In the genomic region with DNA sequence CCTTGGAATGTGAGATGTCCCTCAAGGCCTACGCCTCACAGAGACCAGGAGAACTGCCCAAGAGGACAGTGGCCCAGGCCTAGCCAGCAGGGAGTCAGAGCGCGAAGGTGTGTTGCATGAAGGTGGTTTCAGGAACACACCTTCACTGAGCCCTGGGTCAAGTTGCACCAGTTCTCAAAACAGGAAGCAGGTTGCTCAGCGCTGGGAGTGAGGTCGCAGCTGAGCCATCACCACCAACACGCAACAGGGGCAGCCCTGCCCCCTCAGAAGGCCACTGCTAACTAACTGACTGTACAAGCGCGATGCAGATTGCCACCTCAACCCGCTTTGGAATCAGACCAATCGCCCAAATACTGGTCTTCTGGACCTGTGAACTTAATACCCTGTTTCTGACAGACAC, we compare ENCODE assay signal across 38 mouse cellular contexts. TPM values are rescaled to one million over a fixed set of nuclear protein-coding genes. Genes with fewer than 3 reads are reported as not detected.
DNase-seq lines count a peak whose midpoint lies in the region; ATAC-seq and TF ChIP-seq lines count a peak whose summit lies in the region.
"Had no signal": no experiment of that assay in that cellular context is flagged by ENCODE, and none has a peak within 500 bp of the region (broad histone marks: within the 10 kb centered on the region; RNA-seq: fewer than 3 reads in every experiment).

No protein-coding gene starts in this region.

- H3K4me3 ChIP-seq in hindbrain, embryonic 10.5 days: no peak overlapping the region
- no peak overlapping the region for H3K4me3 ChIP-seq in hindbrain, embryonic 11.5 days (ENCODE audit: low read depth, low read length)
- peak overlapping the region; percentile 43 for H3K4me3 ChIP-seq in E14TG2a.4 (replicated peaks; ENCODE audit: low read length)
- H3K4me3 ChIP-seq in forebrain, embryonic 13.5 days: no peak overlapping the region
- H3K4me3 ChIP-seq: forebrain, embryonic 15.5 days; heart, embryonic 13.5 days; hindbrain, embryonic 12.5 days; intestine, embryonic 15.5 days; limb, embryonic 15.5 days; liver, embryonic 15.5 days; midbrain, embryonic 15.5 days; neural tube, embryonic 15.5 days; stomach, embryonic 15.5 days had no signal

- H3K4me1 ChIP-seq in hindbrain, embryonic 10.5 days (replicated peaks): peaks cover 56% of the 10 kb centered on the region
- H3K4me1 ChIP-seq in hindbrain, embryonic 11.5 days (replicated peaks; ENCODE audit: control insufficient read depth, insufficient read depth, low read length): peaks cover 12% of the 10 kb centered on the region
- H3K4me1 ChIP-seq in E14TG2a.4 (replicated peaks; ENCODE audit: low read depth, low read length): peaks cover 60% of the 10 kb centered on the region
- H3K4me1 ChIP-seq in forebrain, embryonic 13.5 days: no peaks in the 10 kb centered on the region

- DNase-seq in hindbrain, embryonic 10.5 days (ENCODE audit: low spot score): no peak
- DNase-seq in hindbrain, embryonic 11.5 days (ENCODE audit: low spot score): no peak
- no peak for DNase-seq in cerebellum, postnatal 25 days
- no peak for DNase-seq in layer of hippocampus, postnatal 14 days (ENCODE audit: low spot score in 2 of 2)
- DNase-seq: adrenal gland, postnatal 25 days; cerebellum, adult 11-12 months; cerebellum, adult 9-11 months; heart, postnatal 10 days; kidney, adult 9 months; kidney, postnatal 10 days; layer of hippocampus, adult 9-11 months; lung, embryonic 14.5 days; lung, postnatal 36 days; right cerebral cortex, postnatal 25 days; thymus, adult 18-20 months; thymus, postnatal 25 days had no signal

- no peak for TF ChIP-seq CTCF in E14TG2a.4 (conservative IDR thresholded peaks at IDR 0.05; ENCODE audit: low read length)

- H3K4me2 ChIP-seq in hindbrain, embryonic 11.5 days (replicated peaks; ENCODE audit: low read depth, low read length): no peak overlapping the region
- H3K4me2 ChIP-seq in forebrain, embryonic 13.5 days: no peak overlapping the region
- H3K4me2 ChIP-seq: forebrain, embryonic 15.5 days; heart, embryonic 13.5 days; hindbrain, embryonic 12.5 days; intestine, embryonic 15.5 days; limb, embryonic 15.5 days; liver, embryonic 15.5 days; lung, embryonic 14.5 days; midbrain, embryonic 15.5 days; neural tube, embryonic 15.5 days; stomach, embryonic 15.5 days had no signal

- H3K36me3 ChIP-seq in hindbrain, embryonic 10.5 days: no peaks in the 10 kb centered on the region
- no peaks in the 10 kb centered on the region for H3K36me3 ChIP-seq in hindbrain, embryonic 11.5 days (ENCODE audit: control insufficient read depth, insufficient read depth, low read length)
- no peaks in the 10 kb centered on the region for H3K36me3 ChIP-seq in E14TG2a.4 (ENCODE audit: insufficient read depth, low read length)
- H3K36me3 ChIP-seq in forebrain, embryonic 13.5 days (ENCODE audit: poor library complexity, severe bottlenecking): no peaks in the 10 kb centered on the region
- H3K36me3 ChIP-seq: forebrain, embryonic 15.5 days; heart, embryonic 13.5 days; hindbrain, embryonic 12.5 days; intestine, embryonic 15.5 days; limb, embryonic 15.5 days; liver, embryonic 15.5 days; midbrain, embryonic 15.5 days; neural tube, embryonic 15.5 days; stomach, embryonic 15.5 days had no signal

- H3K9ac ChIP-seq in hindbrain, embryonic 11.5 days (ENCODE audit: low read depth, low read length): no peak overlapping the region
- no peak overlapping the region for H3K9ac ChIP-seq in forebrain, embryonic 13.5 days
- H3K9ac ChIP-seq: forebrain, embryonic 15.5 days; heart, embryonic 13.5 days; hindbrain, embryonic 12.5 days; intestine, embryonic 15.5 days; limb, embryonic 15.5 days; liver, embryonic 15.5 days; lung, embryonic 14.5 days; midbrain, embryonic 15.5 days; neural tube, embryonic 15.5 days; stomach, embryonic 15.5 days had no signal

- ATAC-seq in hindbrain, embryonic 11.5 days (ENCODE audit: low FRiP score): no peak
- ATAC-seq in hematopoietic stem cell, adult 5-6 weeks (replicated peaks in 1 of 2; ENCODE audit: insufficient read depth in 1 of 2, low FRiP score in 2 of 2, low TSS enrichment in 1 of 2, low read depth in 1 of 2, poor library complexity in 2 of 2, severe bottlenecking in 2 of 2): peak; percentile 66
- ATAC-seq in megakaryocyte progenitor cell, adult 5-6 weeks (replicated peaks; ENCODE audit: poor library complexity): peak; percentile 67
- ATAC-seq in forebrain, embryonic 13.5 days: no peak
- ATAC-seq: forebrain, embryonic 15.5 days; hindbrain, postnatal 0 days; intestine, embryonic 15.5 days; midbrain, embryonic 15.5 days had no signal

- WGBS in hindbrain, embryonic 10.5 days: 68% methylated on average over 10 of the region's 10 CpGs
- 78% methylated on average over 10 of the region's 10 CpGs for WGBS in hindbrain, embryonic 11.5 days
- WGBS in forebrain, embryonic 13.5 days: 87% methylated on average over 10 of the region's 10 CpGs

- H3K27ac ChIP-seq in hindbrain, embryonic 10.5 days: peak overlapping the region; percentile 23; the same call in 1 of the 2 replicates
- no peak overlapping the region for H3K27ac ChIP-seq in hindbrain, embryonic 11.5 days (ENCODE audit: low read depth, low read length)
- H3K27ac ChIP-seq in forebrain, embryonic 13.5 days: no peak overlapping the region
- H3K27ac ChIP-seq: forebrain, embryonic 15.5 days; heart, embryonic 13.5 days; hindbrain, embryonic 12.5 days; hindbrain, postnatal 0 days; intestine, embryonic 15.5 days; limb, embryonic 15.5 days; liver, embryonic 15.5 days; midbrain, embryonic 15.5 days; neural tube, embryonic 15.5 days; stomach, embryonic 15.5 days had no signal

- no peaks in the 10 kb centered on the region; the same call in 1 of the 2 replicates for H3K27me3 ChIP-seq in hindbrain, embryonic 10.5 days (ENCODE audit: insufficient read depth, poor library complexity, severe bottlenecking)
- H3K27me3 ChIP-seq in hindbrain, embryonic 11.5 days (ENCODE audit: control insufficient read depth, insufficient read depth, low read length): no peaks in the 10 kb centered on the region
- H3K27me3 ChIP-seq in E14TG2a.4 (ENCODE audit: insufficient read depth, low read length): peaks cover 26% of the 10 kb centered on the region
- H3K27me3 ChIP-seq in forebrain, embryonic 13.5 days: peaks cover 15% of the 10 kb centered on the region
- H3K27me3 ChIP-seq: forebrain, embryonic 15.5 days; intestine, embryonic 15.5 days; limb, embryonic 15.5 days; neural tube, embryonic 15.5 days; stomach, embryonic 15.5 days had no signal

- no peaks in the 10 kb centered on the region for H3K9me3 ChIP-seq in hindbrain, embryonic 10.5 days
- no peaks in the 10 kb centered on the region for H3K9me3 ChIP-seq in hindbrain, embryonic 11.5 days (ENCODE audit: control insufficient read depth, low read length)
- no peaks in the 10 kb centered on the region for H3K9me3 ChIP-seq in E14TG2a.4 (ENCODE audit: low read length)
- H3K9me3 ChIP-seq in forebrain, embryonic 13.5 days (replicated peaks): no peaks in the 10 kb centered on the region
- H3K9me3 ChIP-seq: forebrain, embryonic 15.5 days; heart, embryonic 13.5 days; hindbrain, embryonic 12.5 days; intestine, embryonic 15.5 days; limb, embryonic 15.5 days; liver, embryonic 15.5 days; midbrain, embryonic 15.5 days; neural tube, embryonic 15.5 days; stomach, embryonic 15.5 days had no signal

RNA-seq across cellular contexts. Expression of a gene that starts 6.1 kb away (rescaled TPM):
- polyA plus RNA-seq in hindbrain, embryonic 10.5 days (2016; fragmentation: Nextera tagmentation; extraction: Ambion mirVana): 1.4 TPM in 2 replicates
- 1.2 and 2.1 TPM in 2 replicates for polyA plus RNA-seq in hindbrain, embryonic 11.5 days (2014; fragmentation: Nextera tagmentation; extraction: Ambion mirVana)
- not detected in 2 replicates for total RNA-seq in hematopoietic stem cell, adult 5-6 weeks (2017)
- not detected in 2 replicates for total RNA-seq in megakaryocyte progenitor cell, adult 5-6 weeks (2015)
- under 0.01 TPM in 1 of 2 replicates, not detected in the other for total RNA-seq in megakaryocyte progenitor cell, adult 5-6 weeks (2017)
- 0.20 TPM in 1 of 2 replicates, not detected in the other for polyA plus RNA-seq in forebrain, embryonic 13.5 days (2015; fragmentation: Nextera tagmentation; extraction: Ambion mirVana)
- 1 to 10 TPM; 1.1 to 1.2 TPM for total RNA-seq in layer of hippocampus, postnatal 14 days (2021)
- total RNA-seq: megakaryocyte-erythroid progenitor cell, adult 5-6 weeks had no signal
- polyA plus RNA-seq: forebrain, embryonic 15.5 days had no signal

RNA-seq across cellular contexts. Expression of a gene that starts 31.1 kb away (rescaled TPM):
- polyA plus RNA-seq in hindbrain, embryonic 10.5 days (2016; fragmentation: Nextera tagmentation; extraction: Ambion mirVana): not detected in 2 replicates
- polyA plus RNA-seq in hindbrain, embryonic 11.5 days (2014; fragmentation: Nextera tagmentation; extraction: Ambion mirVana): not detected in 2 replicates
- total RNA-seq in hematopoietic stem cell, adult 5-6 weeks (2017): not detected in 2 replicates
- total RNA-seq in megakaryocyte progenitor cell, adult 5-6 weeks (2015): not detected in 2 replicates
- total RNA-seq in megakaryocyte progenitor cell, adult 5-6 weeks (2017): not detected in 2 replicates
- polyA plus RNA-seq in forebrain, embryonic 13.5 days (2015; fragmentation: Nextera tagmentation; extraction: Ambion mirVana): not detected in 2 replicates
- total RNA-seq in layer of hippocampus, postnatal 14 days (2021): not detected
- total RNA-seq: gastrocnemius, adult 8-10 months; gastrocnemius, postnatal 4 days; heart, adult 8-10 months; heart, postnatal 10 days; hindbrain, postnatal 0 days; left cerebral cortex, adult 18-20 months; left cerebral cortex, postnatal 25 days; megakaryocyte-erythroid progenitor cell, adult 5-6 weeks had no signal
- polyA plus RNA-seq: embryonic facial prominence, embryonic 11.5 days; forebrain, embryonic 15.5 days; heart, embryonic 13.5 days; hindbrain, embryonic 12.5 days; hindbrain, postnatal 0 days; intestine, embryonic 15.5 days; limb, embryonic 15.5 days; liver, embryonic 15.5 days; lung, embryonic 14.5 days; midbrain, embryonic 15.5 days; neural tube, embryonic 15.5 days; stomach, embryonic 15.5 days had no signal

RNA-seq across cellular contexts. Expression of a gene that starts 37.3 kb away (rescaled TPM):
- not detected in 2 replicates for polyA plus RNA-seq in hindbrain, embryonic 10.5 days (2016; fragmentation: Nextera tagmentation; extraction: Ambion mirVana)
- polyA plus RNA-seq in hindbrain, embryonic 11.5 days (2014; fragmentation: Nextera tagmentation; extraction: Ambion mirVana): not detected in 2 replicates
- not detected in 2 replicates for total RNA-seq in hematopoietic stem cell, adult 5-6 weeks (2017)
- total RNA-seq in megakaryocyte progenitor cell, adult 5-6 weeks (2015): not detected in 2 replicates
- total RNA-seq in megakaryocyte progenitor cell, adult 5-6 weeks (2017): not detected in 2 replicates
- not detected in 2 replicates for polyA plus RNA-seq in forebrain, embryonic 13.5 days (2015; fragmentation: Nextera tagmentation; extraction: Ambion mirVana)
- not detected for total RNA-seq in layer of hippocampus, postnatal 14 days (2021)
- total RNA-seq: adrenal gland, adult 18-20 months; adrenal gland, postnatal 25 days; gastrocnemius, adult 8-10 months; hindbrain, postnatal 0 days; left cerebral cortex, adult 18-20 months; left cerebral cortex, postnatal 25 days; megakaryocyte-erythroid progenitor cell, adult 5-6 weeks had no signal
- polyA plus RNA-seq: embryonic facial prominence, embryonic 11.5 days; forebrain, embryonic 15.5 days; heart, embryonic 13.5 days; hindbrain, embryonic 12.5 days; hindbrain, postnatal 0 days; intestine, embryonic 15.5 days; limb, embryonic 15.5 days; liver, embryonic 15.5 days; lung, embryonic 14.5 days; midbrain, embryonic 15.5 days; stomach, embryonic 15.5 days had no signal

RNA-seq across cellular contexts. Expression of a gene that starts 43.8 kb away (rescaled TPM):
- 8.7 and 10.8 TPM in 2 replicates for polyA plus RNA-seq in hindbrain, embryonic 10.5 days (2016; fragmentation: Nextera tagmentation; extraction: Ambion mirVana)
- polyA plus RNA-seq in hindbrain, embryonic 11.5 days (2014; fragmentation: Nextera tagmentation; extraction: Ambion mirVana): 4.8 and 5.5 TPM in 2 replicates
- 2.0 and 4.8 TPM in 2 replicates for total RNA-seq in hematopoietic stem cell, adult 5-6 weeks (2017)
- 0.27 and 1.1 TPM in 2 replicates for total RNA-seq in megakaryocyte progenitor cell, adult 5-6 weeks (2015)
- total RNA-seq in megakaryocyte progenitor cell, adult 5-6 weeks (2017): 1.6 and 1.7 TPM in 2 replicates
- polyA plus RNA-seq in forebrain, embryonic 13.5 days (2015; fragmentation: Nextera tagmentation; extraction: Ambion mirVana): 5.0 and 5.3 TPM in 2 replicates
- 10 to 100 TPM; 11.9 to 12.0 TPM for total RNA-seq in layer of hippocampus, postnatal 14 days (2021)

Comparison
In these comparisons a context has a peak if more than half of its experiments do, and no peak if none do; other contexts are left out.
1. ATAC-seq: peak in hematopoietic stem cell, adult 5-6 weeks (2 of 2) and megakaryocyte progenitor cell, adult 5-6 weeks (single experiment); none in hindbrain, embryonic 11.5 days (single experiment) and forebrain, embryonic 13.5 days (single experiment).